Mouse (Mus musculus) gastrocnemius, postnatal 10 days (tissue): ENCODE results near the gene Galnt7. TPM values are rescaled to one million over a fixed set of nuclear protein-coding genes. Genes with fewer than 3 reads are reported as not detected.
A peak's percentile ranks its signal among the peaks of the same experiment; 100 is the strongest.

Experiments
- DNase-seq: peaks from one replicate; pipeline ENCODE4 v3.0.0; 2021; ENCODE audit warnings: mixed read lengths
- total RNA-seq, 2 experiments: library from RNA; stranded (reverse); gene quantifications; 2 replicates each; pipeline ENCODE4 v1.2.3; 2021

Galnt7 gene
- total RNA-seq, 2 experiments from 2014 or later: 5.4 to 9.6 TPM

- no peak for DNase-seq
Measured at GRCm38 (mm10) chr8:57584416-57585127, 68.3 kb downstream of the Galnt7 start.

- peak; percentile 18 for DNase-seq
Measured at GRCm38 (mm10) chr8:57579845-57580244, 73.0 kb downstream of the Galnt7 start.

- DNase-seq: no peak
Measured at GRCm38 (mm10) chr8:57577301-57577700, 75.5 kb downstream of the Galnt7 start.

DNA sequence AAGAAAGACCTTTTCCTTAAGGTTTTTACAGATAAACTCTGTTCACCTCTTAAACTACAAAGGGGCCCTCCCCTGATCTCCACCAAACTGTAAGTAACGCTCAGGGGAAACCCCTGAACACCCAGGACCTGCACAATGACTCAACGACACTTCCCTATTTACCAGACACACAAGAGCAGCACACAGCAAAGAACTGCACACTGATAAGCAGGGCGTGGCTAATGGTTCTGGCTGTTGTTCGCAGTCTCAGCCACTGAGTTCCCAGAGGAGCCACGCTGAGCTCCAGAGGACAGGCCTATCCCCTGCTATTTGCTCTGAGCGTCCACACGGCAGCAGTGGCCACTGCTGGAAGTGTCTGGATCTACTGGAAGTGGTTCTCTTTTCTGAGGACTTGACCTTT lies 76.6 kb downstream of the Galnt7 start:
- peak; percentile 21 for DNase-seq

GRCm38 (mm10) chr8:57575336-57575735 lies 77.5 kb downstream of the Galnt7 start:
- no peak for DNase-seq

DNA sequence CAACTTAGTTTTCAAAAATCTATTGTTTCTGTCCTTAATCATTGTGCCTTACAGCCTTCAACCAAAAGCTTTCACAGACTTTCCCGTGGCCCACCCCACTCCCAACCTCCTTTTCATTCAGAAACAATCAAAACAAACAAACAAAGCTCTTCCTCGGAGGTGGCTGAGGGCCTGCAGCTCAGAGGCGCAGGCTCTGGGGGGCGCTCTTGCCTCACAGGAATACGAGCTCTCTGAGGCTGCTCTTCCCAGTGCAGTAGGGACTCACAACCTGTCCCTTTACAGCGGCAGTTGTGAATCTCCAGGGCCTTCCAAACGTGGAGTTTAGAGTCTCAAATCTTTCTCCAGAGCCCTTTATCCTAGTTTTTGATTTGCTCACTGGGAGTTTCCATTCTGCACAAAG lies 78.4 kb downstream of the Galnt7 start:
- DNase-seq: peak; percentile 78

GRCm38 (mm10) chr8:57573844-57574243 lies 79.0 kb downstream of the Galnt7 start:
- no peak for DNase-seq

GRCm38 (mm10) chr8:57569886-57570285 lies 82.9 kb downstream of the Galnt7 start:
- no peak for DNase-seq

DNA sequence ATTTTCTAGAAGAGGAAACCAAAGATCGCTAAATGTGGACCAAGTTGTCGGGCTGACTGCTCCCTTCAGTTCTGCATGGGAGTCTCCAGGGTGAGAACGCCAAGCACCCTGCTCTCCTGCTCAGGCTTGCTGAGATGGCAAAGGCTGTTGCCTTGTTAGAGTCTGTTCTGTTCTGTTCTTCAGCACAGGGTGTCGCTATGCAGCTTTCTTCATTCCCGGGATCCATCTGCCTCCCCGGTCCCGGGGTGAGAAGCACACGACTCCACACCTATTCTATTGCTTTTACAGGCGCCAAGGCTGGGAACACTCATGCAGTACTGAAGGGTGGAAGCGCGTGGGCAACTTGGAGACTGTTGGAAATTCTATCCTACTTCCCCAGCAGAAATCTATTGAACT lies 83.4 kb downstream of the Galnt7 start:
- no peak for DNase-seq

- no peak for DNase-seq
Measured at GRCm38 (mm10) chr8:57568633-57569399, 84.0 kb downstream of the Galnt7 start.

- DNase-seq: no peak
Measured at GRCm38 (mm10) chr8:57567998-57568397, 84.8 kb downstream of the Galnt7 start.

GRCm38 (mm10) chr8:57565039-57565438 lies 87.8 kb downstream of the Galnt7 start:
- DNase-seq: no peak

DNA sequence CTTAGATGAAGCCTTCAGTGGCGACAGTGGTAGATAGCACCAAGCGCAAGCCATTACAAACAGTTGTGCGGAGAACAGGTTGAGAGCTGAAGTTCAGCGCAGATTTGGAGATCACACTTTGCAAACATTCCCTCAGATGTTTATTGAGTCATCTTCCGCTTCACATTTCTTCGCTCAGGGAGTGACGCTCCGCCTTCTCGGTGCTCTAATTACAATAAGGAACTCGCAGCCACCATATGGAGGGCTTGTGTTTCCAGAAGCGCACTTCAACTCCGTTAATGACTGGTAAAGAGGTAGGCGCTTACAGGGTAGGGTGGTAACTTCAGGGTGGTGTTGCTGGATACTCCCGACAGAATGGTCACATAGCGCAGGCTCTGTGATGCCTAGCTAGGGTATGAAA lies 89.1 kb downstream of the Galnt7 start:
- no peak for DNase-seq

DNA sequence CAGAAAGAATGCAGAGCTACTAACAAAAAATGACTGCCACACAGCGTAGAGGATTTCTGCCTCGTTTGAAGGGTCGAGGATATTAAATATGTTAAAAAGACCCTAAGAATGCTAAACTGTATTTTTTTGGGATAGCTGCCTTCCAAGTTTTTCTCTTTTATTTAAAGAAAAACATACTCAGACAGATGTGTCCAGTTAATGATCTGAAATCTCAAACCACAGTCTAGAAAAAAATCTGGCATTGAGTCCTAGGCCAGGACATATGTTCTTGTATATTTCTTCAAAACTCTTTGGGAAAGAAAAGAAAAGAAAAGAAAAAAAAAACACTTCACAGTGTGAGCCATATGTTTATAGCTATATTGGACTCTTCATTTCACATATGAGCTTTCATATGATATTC lies 90.1 kb downstream of the Galnt7 start:
- DNase-seq: no peak

DNA sequence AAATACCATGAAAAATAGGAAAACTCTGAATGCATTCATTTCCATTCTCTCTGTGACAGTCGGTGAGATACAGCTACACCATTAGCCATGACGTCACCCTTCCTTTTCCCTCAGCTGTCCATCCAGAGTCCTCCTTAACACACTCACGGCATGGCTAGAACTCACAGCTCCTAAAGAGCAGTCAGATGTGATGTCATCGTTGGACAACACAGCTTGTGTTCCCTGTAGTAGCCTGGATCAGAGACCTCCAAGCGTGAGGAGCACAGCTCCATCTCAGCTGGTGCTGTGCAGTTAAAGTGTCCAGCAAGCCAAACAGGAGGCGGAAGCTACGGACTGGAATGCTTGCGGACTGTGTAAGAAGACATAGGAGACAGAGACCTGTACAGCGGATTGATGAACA lies 91.9 kb downstream of the Galnt7 start:
- DNase-seq: no peak

GRCm38 (mm10) chr8:57552102-57553032 lies 100.5 kb downstream of the Galnt7 start:
- DNase-seq: no peak

DNA sequence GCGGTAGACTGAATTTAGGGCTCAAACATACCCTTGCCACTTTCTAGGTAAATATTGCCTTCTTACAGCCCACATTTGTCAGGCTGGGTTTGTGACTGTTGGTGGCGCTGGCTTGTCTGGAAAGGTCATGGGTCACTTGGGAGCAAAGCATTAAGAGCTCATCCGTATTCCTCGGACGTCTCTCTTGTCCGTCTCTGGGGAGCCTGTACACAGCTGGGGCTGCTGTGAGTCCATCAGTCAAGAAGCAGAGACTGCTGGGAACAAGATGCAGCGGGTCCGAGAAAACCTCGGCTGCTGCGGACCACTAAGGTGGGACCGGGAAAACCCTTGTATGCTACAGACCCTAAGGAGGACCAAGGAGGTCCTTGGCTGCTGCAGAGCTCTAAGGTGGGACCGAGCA lies 105.3 kb downstream of the Galnt7 start:
- no peak for DNase-seq

DNA sequence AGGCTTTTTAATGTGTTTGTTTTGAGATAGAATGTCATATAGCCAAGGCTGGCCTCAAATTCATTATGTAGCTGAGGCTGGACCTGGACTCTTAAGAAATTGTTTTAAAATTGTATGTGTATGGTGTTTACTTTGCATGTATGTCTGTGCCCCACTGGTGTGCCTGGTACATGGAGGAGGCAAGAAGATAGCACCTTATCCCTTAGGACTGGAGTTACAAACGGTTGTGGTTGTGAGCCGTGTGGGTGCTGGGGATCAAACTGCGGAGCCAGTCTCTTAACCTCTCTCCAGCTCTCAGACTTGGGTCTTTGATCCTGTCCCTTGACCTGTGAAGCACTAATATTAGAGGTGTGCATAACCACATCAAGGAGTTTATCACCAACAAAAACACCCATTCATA lies 106.0 kb downstream of the Galnt7 start:
- DNase-seq: no peak

DNA sequence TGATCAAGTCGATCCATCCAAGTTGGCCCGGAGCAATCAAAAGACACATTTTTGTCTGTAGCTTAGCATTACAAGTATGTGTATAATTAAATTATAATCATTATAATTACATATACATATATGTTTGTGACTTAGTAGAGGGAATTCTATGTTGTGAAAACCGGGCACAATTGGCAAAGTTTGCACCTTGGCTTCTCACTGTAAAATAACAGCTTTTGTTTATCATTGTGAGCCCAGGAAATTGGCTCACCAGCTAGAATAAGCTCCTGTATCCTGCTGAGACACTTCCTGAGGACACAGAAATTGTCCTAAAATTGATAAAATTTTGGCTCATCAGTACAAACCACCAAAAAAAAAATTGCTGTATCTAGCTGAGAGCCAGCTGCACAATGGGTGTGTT lies 106.4 kb downstream of the Galnt7 start:
- DNase-seq: no peak

DNA sequence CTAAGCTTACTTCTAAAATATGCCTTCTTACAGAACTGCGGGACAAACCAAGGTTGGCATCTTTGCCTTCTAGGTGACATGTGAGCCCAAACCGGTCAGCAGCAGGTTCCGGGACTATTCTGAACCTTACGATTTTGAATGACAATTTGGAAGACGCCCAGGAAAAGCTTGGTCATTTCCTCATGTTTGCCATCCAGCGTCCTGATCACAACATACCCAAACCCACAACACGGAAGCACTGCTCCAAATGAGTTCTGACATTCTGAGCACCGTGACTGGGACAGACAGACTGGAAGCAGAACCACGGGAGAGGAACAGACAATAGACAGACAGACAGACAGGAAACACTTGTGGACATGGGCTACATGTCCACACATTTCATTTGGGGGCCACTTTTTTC lies 111.4 kb downstream of the Galnt7 start:
- DNase-seq: no peak

- no peak for DNase-seq
Measured at GRCm38 (mm10) chr8:57540951-57541350, 111.9 kb downstream of the Galnt7 start.

DNA sequence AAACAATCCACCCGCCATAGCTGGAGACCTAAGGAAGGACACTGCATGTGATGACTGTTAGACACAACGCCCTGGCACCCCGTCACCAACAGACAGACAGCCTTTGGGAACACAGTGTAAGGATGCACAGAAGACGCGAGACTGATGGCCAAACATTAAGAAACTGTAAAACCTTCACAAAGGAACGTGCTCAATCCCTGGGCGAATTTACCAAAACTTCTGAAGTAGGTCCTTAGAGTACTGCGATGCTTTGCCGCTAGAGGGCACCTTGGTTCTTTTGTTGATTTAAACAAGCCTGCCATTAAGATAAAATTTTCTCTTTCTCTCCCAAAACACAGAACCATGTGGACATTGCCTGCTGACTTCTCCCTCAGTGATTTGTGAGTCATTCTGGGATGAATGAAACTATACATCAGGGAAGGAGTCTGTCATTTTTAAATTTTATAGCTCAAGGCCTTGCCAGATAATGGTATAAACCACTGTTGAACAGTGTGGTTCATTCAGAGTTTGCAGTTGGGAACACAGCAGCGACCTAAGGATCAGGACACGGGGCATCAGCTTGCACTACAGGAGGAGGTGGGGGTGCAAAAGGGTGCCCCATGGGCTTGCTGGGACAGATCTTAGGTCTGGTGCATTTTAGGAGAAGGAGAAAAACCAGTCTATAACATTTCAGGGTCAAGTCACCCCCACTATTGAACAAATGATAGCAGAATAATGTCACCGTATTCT lies 112.6 kb downstream of the Galnt7 start:
- DNase-seq: peak; percentile 77
